Mouse (Mus musculus) hindbrain, postnatal 0 days (tissue): Measurements from ENCODE around the gene Cmya5. TPM values are rescaled to one million over a fixed set of nuclear protein-coding genes. Genes with fewer than 3 reads are reported as not detected.

Source experiments
- ATAC-seq: fragments of 200-750 bp; cut with Nextera tagmentation; 2 replicates; pipeline ENCODE4 v1.8.0; 2017; ENCODE audit warnings: mild to moderate bottlenecking, moderate TSS enrichment, moderate library complexity
- DNase-seq: peaks from one replicate; pipeline ENCODE4 v3.0.0-alpha.2; 2015; ENCODE audit warnings: low spot score
- H3K27ac ChIP-seq: fragments of 300-500 bp; sonication (generic); 2 replicates; pipeline ENCODE4 v1.5.1; 2014; ENCODE audit warnings: mild to moderate bottlenecking
- H3K27me3 ChIP-seq: fragments of 300-500 bp; sonication (generic); 2 replicates; pipeline ENCODE4 v1.6.1; 2014; ENCODE audit warnings: low read length, mixed read lengths; ENCODE audit not compliant: insufficient read depth
- H3K36me3 ChIP-seq: fragments of 300-500 bp; sonication (generic); 2 replicates; pipeline ENCODE4 v1.6.1; 2014; ENCODE audit warnings: low read length, mixed read lengths; ENCODE audit not compliant: insufficient read depth
- H3K4me1 ChIP-seq: fragments of 300-500 bp; sonication (generic); 2 replicates; pipeline ENCODE4 v1.6.1; 2014; ENCODE audit warnings: antibody characterized with exemption, low read length, mixed read lengths; ENCODE audit not compliant: insufficient read depth
- H3K4me2 ChIP-seq: fragments of 300-500 bp; sonication (generic); 2 replicates; pipeline ENCODE4 v1.6.1; 2014; ENCODE audit warnings: low read depth, mild to moderate bottlenecking, low read length, moderate library complexity, mixed read lengths
- H3K4me3 ChIP-seq: fragments of 300-500 bp; sonication (generic); 2 replicates; pipeline ENCODE4 v1.5.1; 2014; ENCODE audit warnings: low read length
- H3K9ac ChIP-seq: fragments of 300-500 bp; sonication (generic); replicated peaks from 2 replicates; pipeline ENCODE4 v1.6.1; 2014; ENCODE audit warnings: mild to moderate bottlenecking, low read length, moderate library complexity, mixed read lengths
- H3K9me3 ChIP-seq: fragments of 300-500 bp; sonication (generic); 2 replicates; pipeline ENCODE4 v1.6.1; 2016; ENCODE audit warnings: low read length, mixed read lengths
- CTCF ChIP-seq: IDR thresholded peaks from 2 replicates; pipeline ENCODE4 v1.5.1; 2016; ENCODE audit warnings: antibody characterized with exemption, control low read depth, low read depth
- WGBS: fragments of 180-500 bp; shearing (Covaris S2); extraction: QIAGEN DNeasy Blood & Tissue Kit; methylation state at CpG from one replicate; pipeline ENCODE4 v1.1.7; 2014; 5-methylcytosine and 5-hydroxymethylcytosine counted together
- polyA plus RNA-seq: library from polyadenylated mRNA; unstranded; fragments of >200 nt; fragmentation: Nextera tagmentation; extraction: Ambion mirVana; gene quantifications from 2 replicates; pipeline ENCODE4 v1.2.1, GENCODE M21; 2015
- total RNA-seq: library from RNA; depleted of rRNA; stranded (reverse); fragments of >200 nt; gene quantifications from 2 replicates; pipeline ENCODE4 v1.2.3, GENCODE M21; 2014

Gene Cmya5
- total and polyA plus RNA-seq, 2 experiments from 2014 or later = 0.26 to 0.94 TPM

- Histone ChIP-seq H3K9me3 (no peaks in the 10 kb centered on the region), H3K9ac (no peak overlapping the region), H3K27me3 (no peaks in the 10 kb centered on the region), H3K36me3 (no peaks in the 10 kb centered on the region), H3K4me1 (no peaks in the 10 kb centered on the region), H3K4me2 (no peak overlapping the region), H3K4me3 (no peak overlapping the region), H3K27ac (no peak overlapping the region)
- TF ChIP-seq CTCF = no peak
- ATAC-seq (no peak), DNase-seq (no peak)
- WGBS = 58% methylated on average over 2 of the region's 2 CpGs
Measured at GRCm38 (mm10) chr13:93024837-93025236, 119.7 kb downstream of the Cmya5 start.

- H3K4me2 ChIP-seq = no peak overlapping the region
- no peaks in the 10 kb centered on the region for H3K27me3 ChIP-seq
- ATAC-seq (no peak), DNase-seq (no peak)
- WGBS = 48% methylated on average over 1 of the region's 1 CpGs
- no peaks in the 10 kb centered on the region for H3K36me3 ChIP-seq
- no peak overlapping the region for H3K4me3 ChIP-seq
- no peak overlapping the region for H3K9ac ChIP-seq
- no peak overlapping the region for H3K27ac ChIP-seq
- TF ChIP-seq CTCF = no peak
- no peaks in the 10 kb centered on the region for H3K9me3 ChIP-seq
- no peaks in the 10 kb centered on the region for H3K4me1 ChIP-seq
Measured at GRCm38 (mm10) chr13:93022158-93022557, 122.4 kb downstream of the Cmya5 start.

DNA sequence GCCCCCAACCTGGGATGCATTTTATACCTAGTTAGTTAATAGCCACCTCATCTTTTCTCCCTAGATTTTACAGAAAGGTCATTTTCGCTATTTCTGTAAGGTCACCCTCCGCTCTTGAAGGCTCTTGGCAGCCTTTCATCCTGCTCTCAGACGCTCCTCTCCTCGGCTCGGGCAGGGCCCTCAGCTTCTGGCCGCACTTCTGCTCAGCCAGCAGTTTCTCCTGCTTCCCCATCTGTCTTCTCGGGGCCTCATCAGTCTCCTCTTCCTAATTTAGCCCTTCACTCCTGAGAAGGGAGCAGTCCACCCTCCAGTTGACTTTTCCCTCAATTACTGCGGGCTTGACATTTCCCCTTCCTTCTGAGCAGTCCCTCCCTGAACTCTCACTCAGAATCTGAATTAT is 131.6 kb downstream of the Cmya5 start:
- Histone ChIP-seq H3K4me2 (no peak overlapping the region), H3K4me1 (no peaks in the 10 kb centered on the region), H3K27ac (no peak overlapping the region), H3K27me3 (no peaks in the 10 kb centered on the region), H3K9ac (no peak overlapping the region), H3K9me3 (no peaks in the 10 kb centered on the region), H3K36me3 (no peaks in the 10 kb centered on the region), H3K4me3 (no peak overlapping the region)
- DNase-seq = no peak
- no peak for TF ChIP-seq CTCF
- ATAC-seq = no peak
- 59% methylated on average over 8 of the region's 8 CpGs for WGBS

DNA sequence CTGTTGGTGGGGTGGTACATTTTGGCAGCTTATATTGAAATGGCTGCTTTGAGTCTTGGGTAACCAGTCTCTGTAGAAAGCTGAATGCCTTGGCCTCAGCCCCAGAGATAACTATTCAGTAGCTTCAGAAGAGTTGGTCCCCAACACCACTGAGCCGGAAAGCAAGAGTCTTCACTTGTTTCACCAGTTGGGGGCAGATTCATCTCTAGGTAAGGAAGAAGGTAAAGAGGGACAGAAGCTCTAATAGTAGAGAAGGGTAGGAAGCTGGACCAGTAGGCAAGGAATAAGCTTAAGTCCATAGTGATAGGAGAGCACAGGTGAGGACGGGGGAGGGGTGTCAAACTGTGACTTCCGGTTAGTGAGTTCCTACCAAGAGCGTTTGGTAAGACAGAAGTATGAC is 133.2 kb downstream of the Cmya5 start:
- Histone ChIP-seq H3K36me3 (no peaks in the 10 kb centered on the region), H3K4me1 (no peaks in the 10 kb centered on the region), H3K4me2 (no peak overlapping the region), H3K27me3 (no peaks in the 10 kb centered on the region), H3K27ac (no peak overlapping the region), H3K9me3 (no peaks in the 10 kb centered on the region), H3K9ac (no peak overlapping the region), H3K4me3 (no peak overlapping the region)
- no peak for DNase-seq
- WGBS = 93% methylated on average over 4 of the region's 4 CpGs
- TF ChIP-seq CTCF = no peak
- no peak for ATAC-seq

DNA sequence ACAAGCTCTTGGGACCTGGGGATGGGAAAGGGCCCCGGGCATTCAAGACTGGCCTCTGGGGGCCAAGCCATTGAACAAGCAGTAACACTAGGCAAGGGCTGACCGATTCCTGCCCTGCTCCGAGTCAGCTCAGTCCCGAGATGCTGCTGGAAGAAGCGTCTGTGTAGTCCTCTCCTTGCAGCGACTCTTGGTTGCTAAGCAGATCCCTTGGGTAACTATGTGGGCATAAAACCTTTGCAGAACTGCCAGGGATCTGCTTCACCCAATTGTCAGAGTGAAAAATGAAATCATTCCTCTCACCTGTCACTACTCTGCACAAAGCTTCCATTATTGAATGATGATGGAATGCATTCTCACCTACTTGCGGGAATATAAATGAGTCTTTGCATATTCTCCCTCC is 134.0 kb downstream of the Cmya5 start:
- Histone ChIP-seq H3K9me3 (no peaks in the 10 kb centered on the region), H3K4me3 (no peak overlapping the region), H3K4me1 (no peaks in the 10 kb centered on the region), H3K27ac (no peak overlapping the region), H3K4me2 (no peak overlapping the region), H3K9ac (no peak overlapping the region), H3K36me3 (no peaks in the 10 kb centered on the region), H3K27me3 (no peaks in the 10 kb centered on the region)
- no peak for TF ChIP-seq CTCF
- WGBS = 66% methylated on average over 7 of the region's 7 CpGs
- 0 out of 2 replicates have a peak, but pooled peaks have one; percentile 29 for ATAC-seq
- no peak for DNase-seq

DNA sequence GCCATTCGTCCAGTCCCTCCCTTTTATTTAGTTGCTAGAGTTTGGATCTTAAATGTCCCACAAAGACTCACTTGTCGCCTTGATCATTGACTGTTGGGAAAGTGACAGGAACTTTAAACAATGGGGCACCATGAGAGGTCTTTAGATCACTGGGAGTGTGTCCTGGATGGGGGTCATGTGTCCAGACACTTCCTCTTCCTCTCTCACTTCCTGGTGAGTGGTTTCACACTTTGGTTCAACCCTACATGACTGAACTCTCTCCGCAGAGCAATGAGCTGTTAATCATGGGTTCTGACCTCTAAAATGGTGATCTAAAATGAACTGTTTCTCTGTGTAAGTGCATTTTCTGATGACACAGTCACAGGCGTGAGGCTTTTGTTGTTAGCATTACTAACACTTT is 137.4 kb downstream of the Cmya5 start:
- no peak overlapping the region for H3K27ac ChIP-seq
- H3K4me3 ChIP-seq = no peak overlapping the region
- no peak overlapping the region for H3K4me2 ChIP-seq
- DNase-seq (no peak), ATAC-seq (no peak)
- no peaks in the 10 kb centered on the region for H3K36me3 ChIP-seq
- H3K9me3 ChIP-seq = no peaks in the 10 kb centered on the region
- no peaks in the 10 kb centered on the region for H3K27me3 ChIP-seq
- 86% methylated on average over 4 of the region's 4 CpGs for WGBS
- no peak for TF ChIP-seq CTCF
- H3K9ac ChIP-seq = no peak overlapping the region
- H3K4me1 ChIP-seq = no peaks in the 10 kb centered on the region

- DNase-seq (no peak), ATAC-seq (no peak)
- H3K27me3 ChIP-seq = no peaks in the 10 kb centered on the region
- WGBS = 73% methylated on average over 4 of the region's 4 CpGs
- no peak for TF ChIP-seq CTCF
- no peaks in the 10 kb centered on the region for H3K9me3 ChIP-seq
- no peak overlapping the region for H3K4me3 ChIP-seq
- no peaks in the 10 kb centered on the region for H3K36me3 ChIP-seq
- no peaks in the 10 kb centered on the region for H3K4me1 ChIP-seq
- no peak overlapping the region for H3K27ac ChIP-seq
- no peak overlapping the region for H3K4me2 ChIP-seq
- H3K9ac ChIP-seq = no peak overlapping the region
Measured at GRCm38 (mm10) chr13:93006347-93006746, 138.2 kb downstream of the Cmya5 start.

DNA sequence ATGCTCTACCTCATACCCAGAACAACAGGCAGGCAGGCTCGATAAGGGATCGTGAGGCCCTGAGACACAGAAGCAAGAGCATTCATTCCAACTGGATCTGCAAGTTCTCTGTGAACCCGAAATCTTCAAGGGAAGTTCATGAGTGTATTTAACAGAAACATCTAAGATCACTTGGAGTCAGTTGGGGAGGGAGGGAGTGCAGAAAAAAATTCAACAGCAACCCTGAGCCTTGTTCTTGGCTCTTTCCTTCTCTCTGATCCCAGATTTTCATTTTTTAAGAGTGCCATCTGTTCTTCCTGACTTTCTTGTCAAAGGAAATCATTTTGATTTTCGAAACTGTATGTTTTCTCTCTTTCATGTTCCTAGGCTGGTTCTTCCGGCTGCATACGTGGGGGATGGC is 140.5 kb downstream of the Cmya5 start:
- Histone ChIP-seq H3K27me3 (no peaks in the 10 kb centered on the region), H3K36me3 (no peaks in the 10 kb centered on the region), H3K9me3 (no peaks in the 10 kb centered on the region), H3K4me1 (peaks cover 7% of the 10 kb centered on the region; the same call in 1 of the 2 replicates), H3K9ac (no peak overlapping the region), H3K4me3 (no peak overlapping the region), H3K4me2 (no peak overlapping the region), H3K27ac (no peak overlapping the region)
- DNase-seq (no peak), ATAC-seq (no peak)
- no peak for TF ChIP-seq CTCF
- 80% methylated on average over 6 of the region's 6 CpGs for WGBS
